Comparison of ENCODE assay signal across 8 mouse cellular contexts in genomic region chr1:167802510-167803271, GRCm38 (mm10).
DNase-seq lines count a peak whose midpoint lies in the region; ATAC-seq and TF ChIP-seq lines count a peak whose summit lies in the region.

No protein-coding gene starts in this region.

- H3K27me3 ChIP-seq in kidney, embryonic 14.5 days (ENCODE audit: control insufficient read depth, insufficient read depth, low read length): peaks cover 35% of the 10 kb centered on the region
- H3K27me3 ChIP-seq in midbrain, embryonic 11.5 days (ENCODE audit: control insufficient read depth, insufficient read depth, low read length): peaks cover 6% of the 10 kb centered on the region

- no peak for DNase-seq in kidney, postnatal 25 days
- peak; percentile 14 to 20 for DNase-seq in frontal cortex, postnatal 36 days (ENCODE audit: low spot score in 2 of 2)
- peak; percentile 45 to 60 for DNase-seq in layer of hippocampus, adult 2 months (ENCODE audit: low spot score in 2 of 2)
- DNase-seq in midbrain, embryonic 11.5 days (ENCODE audit: low spot score, missing footprints): peak; percentile 97
- no peak for DNase-seq in adipocyte (ENCODE audit: low spot score)
- no peak for DNase-seq in urinary bladder, postnatal 10 days (ENCODE audit: low spot score)

- H3K4me1 ChIP-seq in kidney, embryonic 14.5 days (ENCODE audit: control insufficient read depth, insufficient read depth, low read length): no peaks in the 10 kb centered on the region
- no peaks in the 10 kb centered on the region for H3K4me1 ChIP-seq in brown adipose tissue, adult 24 weeks (ENCODE audit: control insufficient read depth, insufficient read depth, insufficient read length, low read length)
- peaks cover 9% of the 10 kb centered on the region; the same call in 1 of the 2 replicates for H3K4me1 ChIP-seq in midbrain, embryonic 11.5 days (ENCODE audit: control insufficient read depth, insufficient read depth, low read length)

- H3K4me3 ChIP-seq in kidney, embryonic 14.5 days (ENCODE audit: low read length): peak overlapping the region; percentile 48
- peak overlapping the region; percentile 41 for H3K4me3 ChIP-seq in brown adipose tissue, adult 24 weeks (ENCODE audit: insufficient read depth, low read depth, low read length)
- H3K4me3 ChIP-seq in layer of hippocampus, adult 2 months: peak overlapping the region; percentile 55
- peak overlapping the region; percentile 43 for H3K4me3 ChIP-seq in midbrain, embryonic 11.5 days (ENCODE audit: low read depth, low read length)

- no peak for TF ChIP-seq CTCF in layer of hippocampus, adult 2 months (conservative IDR thresholded peaks at IDR 0.05)

- peak overlapping the region; percentile 92 for H3K4me2 ChIP-seq in kidney, embryonic 14.5 days (replicated peaks; ENCODE audit: low read depth, low read length)
- H3K4me2 ChIP-seq in midbrain, embryonic 11.5 days: peak overlapping the region; percentile 61

- H3K36me3 ChIP-seq in kidney, embryonic 14.5 days (ENCODE audit: control insufficient read depth, insufficient read depth, low read length): no peaks in the 10 kb centered on the region
- H3K36me3 ChIP-seq in midbrain, embryonic 11.5 days (ENCODE audit: control insufficient read depth, insufficient read depth, low read length): no peaks in the 10 kb centered on the region

- ATAC-seq in kidney, embryonic 14.5 days (ENCODE audit: low FRiP score, low TSS enrichment): peak; percentile 72
- peak; percentile 88 for ATAC-seq in midbrain, embryonic 11.5 days (ENCODE audit: low FRiP score)

- H3K9ac ChIP-seq in kidney, embryonic 14.5 days (ENCODE audit: low read depth, low read length): peak overlapping the region; percentile 47
- H3K9ac ChIP-seq in midbrain, embryonic 11.5 days (ENCODE audit: low read length): peak overlapping the region; percentile 50

- H3K27ac ChIP-seq in kidney, embryonic 14.5 days (ENCODE audit: low read depth, low read length): no peak overlapping the region
- no peak overlapping the region for H3K27ac ChIP-seq in brown adipose tissue, adult 24 weeks (replicated peaks; ENCODE audit: low read depth, low read length)
- peak overlapping the region; percentile 46; the same call in 1 of the 2 replicates for H3K27ac ChIP-seq in layer of hippocampus, adult 2 months
- peak overlapping the region; percentile 75 for H3K27ac ChIP-seq in midbrain, embryonic 11.5 days (ENCODE audit: low read depth, low read length)

- under 1% methylated on average over 56 of the region's 59 CpGs for WGBS in kidney, embryonic 14.5 days
- under 1% methylated on average over 59 of the region's 59 CpGs for WGBS in midbrain, embryonic 11.5 days

- no peaks in the 10 kb centered on the region for H3K9me3 ChIP-seq in kidney, embryonic 14.5 days (ENCODE audit: control insufficient read depth, low read length)
- no peaks in the 10 kb centered on the region for H3K9me3 ChIP-seq in midbrain, embryonic 11.5 days (ENCODE audit: control insufficient read depth, low read length)

Comparison
In these comparisons a context has a peak if more than half of its experiments do, and no peak if none do; other contexts are left out.
1. H3K27ac ChIP-seq: peak in layer of hippocampus, adult 2 months (single experiment) and midbrain, embryonic 11.5 days (single experiment); none in kidney, embryonic 14.5 days (single experiment) and brown adipose tissue, adult 24 weeks (single experiment).
2. DNase-seq: peak in frontal cortex, postnatal 36 days (2 of 2), layer of hippocampus, adult 2 months (2 of 2) and midbrain, embryonic 11.5 days (single experiment); none in kidney, postnatal 25 days (0 of 2), adipocyte (single experiment) and urinary bladder, postnatal 10 days (single experiment).
3. Peak in every context shown above with its lines, with median percentiles within 50 percentile points of each other: H3K4me3 ChIP-seq.